Mouse (Mus musculus) CH12.LX (cell line): ENCODE measurements around the gene Smok2a.
"Not testable (repeated sequence)": the region's sequence is repeated elsewhere in the genome, so short reads cannot be mapped to it uniquely, and the experiment has no call there.

Experiments
- BHLHE40 ChIP-seq: IDR thresholded peaks from 2 replicates; pipeline ENCODE4 v1.6.1; 2011; ENCODE audit warnings: mild to moderate bottlenecking, low read depth, low read length, improper control_type of control experiment
- ETS1 ChIP-seq: conservative IDR thresholded peaks from 2 replicates; pipeline ENCODE4 v1.6.1; 2012; ENCODE audit warnings: low read depth, mild to moderate bottlenecking, inconsistent platforms, low read length, improper control_type of control experiment, moderate library complexity
- MAFK ChIP-seq: IDR thresholded peaks from 2 replicates; pipeline ENCODE4 v1.6.1; 2011; ENCODE audit warnings: low read length, improper control_type of control experiment; ENCODE audit not compliant: insufficient replicate concordance
- RCOR1 ChIP-seq: conservative IDR thresholded peaks from 2 replicates; pipeline ENCODE4 v1.6.1; 2012; ENCODE audit warnings: low read depth, mild to moderate bottlenecking, inconsistent platforms, low read length, improper control_type of control experiment
- SMC3 ChIP-seq: IDR thresholded peaks from 2 replicates; pipeline ENCODE4 v1.6.1; 2011; ENCODE audit warnings: low read depth, low read length, improper control_type of control experiment
- UBTF ChIP-seq: IDR thresholded peaks from 2 replicates; pipeline ENCODE4 v1.6.1; 2012; ENCODE audit warnings: low read depth, mild to moderate bottlenecking, inconsistent platforms, low read length, improper control_type of control experiment, moderate library complexity
- USF1 ChIP-seq: IDR thresholded peaks from 2 replicates; pipeline ENCODE4 v1.6.1; 2014; ENCODE audit warnings: low read depth, mild to moderate bottlenecking, inconsistent platforms, low read length, improper control_type of control experiment
- USF2 ChIP-seq: conservative IDR thresholded peaks from 2 replicates; pipeline ENCODE4 v1.6.1; 2011; ENCODE audit warnings: low read depth, low read length, improper control_type of control experiment
- ZMIZ1 ChIP-seq: IDR thresholded peaks from 2 replicates; pipeline ENCODE4 v1.6.1; 2012; ENCODE audit warnings: low read depth, mild to moderate bottlenecking, inconsistent platforms, low read length, improper control_type of control experiment

GRCm38 (mm10) chr17:13186541-13186940 is 34.4 kb upstream of the Smok2a start:
- not testable (repeated sequence) for TF ChIP-seq UBTF, USF2, SMC3, ETS1, MAFK, ZMIZ1, USF1, RCOR1, BHLHE40
